Mouse (Mus musculus) embryonic facial prominence, embryonic 15.5 days (tissue): Measurements from ENCODE around the gene Rps10. TPM values are rescaled to one million over a fixed set of nuclear protein-coding genes. Genes with fewer than 3 reads are reported as not detected.

Experiments used
- ATAC-seq: fragments of 200-750 bp; cut with Nextera tagmentation; 2 replicates; pipeline ENCODE4 v1.8.0; 2017; ENCODE audit warnings: low read depth, moderate TSS enrichment; ENCODE audit not compliant: insufficient number of reproducible peaks, low FRiP score, low TSS enrichment
- H3K27ac ChIP-seq: fragments of 300-500 bp; sonication (generic); replicated peaks from 2 replicates; pipeline ENCODE4 v1.5.1; 2015; ENCODE audit warnings: mild to moderate bottlenecking, inconsistent platforms
- H3K27me3 ChIP-seq: fragments of 300-500 bp; sonication (generic); 2 replicates; pipeline ENCODE4 v1.6.1; 2015; ENCODE audit warnings: inconsistent platforms
- H3K36me3 ChIP-seq: fragments of 300-500 bp; sonication (generic); 2 replicates; pipeline ENCODE4 v1.6.1; 2015; ENCODE audit warnings: mild to moderate bottlenecking, inconsistent platforms
- H3K4me1 ChIP-seq: fragments of 300-500 bp; sonication (generic); 2 replicates; pipeline ENCODE4 v1.6.1; 2015; ENCODE audit warnings: inconsistent platforms
- H3K4me2 ChIP-seq: fragments of 300-500 bp; sonication (generic); replicated peaks from 2 replicates; pipeline ENCODE4 v1.6.1; 2015; ENCODE audit warnings: mild to moderate bottlenecking, inconsistent platforms
- H3K4me3 ChIP-seq: fragments of 300-500 bp; sonication (generic); replicated peaks from 2 replicates; pipeline ENCODE4 v1.5.1; 2015; ENCODE audit warnings: mild to moderate bottlenecking, inconsistent platforms
- H3K9ac ChIP-seq: fragments of 300-500 bp; sonication (generic); 2 replicates; pipeline ENCODE4 v1.6.1; 2015; ENCODE audit warnings: inconsistent platforms
- H3K9me3 ChIP-seq: fragments of 300-500 bp; sonication (generic); replicated peaks from 2 replicates; pipeline ENCODE4 v1.6.1; 2016; ENCODE audit warnings: inconsistent platforms
- WGBS: fragments of 180-500 bp; shearing (Covaris S2); methylation state at CpG from one replicate; pipeline ENCODE4 v1.1.7; 2015; 5-methylcytosine and 5-hydroxymethylcytosine counted together
- polyA plus RNA-seq: library from polyadenylated mRNA; unstranded; fragments of >200 nt; fragmentation: Nextera tagmentation; extraction: Ambion mirVana; gene quantifications from 2 replicates; pipeline ENCODE4 v1.2.1, GENCODE M21; 2015

Gene Rps10
- polyA plus RNA-seq = 989 and 990 TPM in 2 replicates

DNA sequence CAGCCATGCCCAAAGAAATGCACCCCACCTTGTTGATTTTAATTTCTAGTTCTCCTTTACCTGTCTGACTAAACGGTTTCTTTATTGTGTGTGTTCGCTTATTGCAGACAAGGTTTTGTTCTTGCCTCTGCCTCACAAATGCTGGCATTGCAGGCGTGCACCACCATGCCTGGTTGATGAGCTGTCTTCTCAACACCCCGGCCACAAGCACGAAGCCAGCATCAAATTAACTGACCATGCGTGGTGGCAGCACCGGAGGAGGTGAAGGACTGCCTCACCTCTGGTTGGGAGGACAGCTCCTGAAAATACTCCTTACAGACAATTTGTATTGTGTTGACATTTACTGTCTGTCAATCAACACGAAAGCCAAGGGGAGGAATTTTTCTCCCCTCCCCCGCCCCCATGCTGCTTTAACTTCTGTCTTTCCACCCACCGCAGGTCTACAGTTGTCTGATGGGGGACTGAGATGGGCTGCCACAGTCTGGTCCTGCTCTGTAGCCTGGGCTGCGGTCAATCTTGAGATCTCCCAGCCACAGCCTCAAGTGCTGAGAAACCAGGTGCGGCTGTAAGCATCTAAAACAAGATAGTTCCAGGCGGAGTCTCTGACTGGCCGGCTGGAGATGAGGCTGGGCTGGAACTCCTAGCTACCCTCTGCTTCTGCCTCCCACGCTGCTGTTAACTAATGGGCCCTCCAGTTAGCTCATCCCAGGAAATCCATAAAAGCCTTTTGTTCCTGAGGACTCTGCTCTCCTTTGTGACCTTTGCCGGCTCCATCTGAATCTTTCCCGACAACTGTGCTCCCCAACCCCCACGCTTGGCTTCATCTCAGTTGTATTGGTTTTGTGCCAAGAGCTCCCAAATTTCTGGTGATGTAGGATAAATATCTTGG lies at the start of gene Rps10:
TSS of gene Rps10 (minus strand) at position 538 of the 889 bp plus-strand sequence.
- Histone ChIP-seq H3K36me3 (peaks cover 19% of the 10 kb centered on the region), H3K27ac (peak within 1 kb of the TSS; percentile 91; the same call in 1 of the 2 replicates), H3K4me3 (peak within 1 kb of the TSS; percentile 91), H3K9ac (no peak within 1 kb of the TSS; the same call in 1 of the 2 replicates), H3K27me3 (no peaks in the 10 kb centered on the region), H3K4me2 (peak within 1 kb of the TSS; percentile 78), H3K9me3 (no peaks in the 10 kb centered on the region), H3K4me1 (peaks cover 35% of the 10 kb centered on the region)
- WGBS = 44% methylated on average over 18 of the region's 18 CpGs
- no peak for ATAC-seq

- H3K4me1 ChIP-seq = peaks cover 21% of the 10 kb centered on the region
- H3K4me2 ChIP-seq = peak overlapping the region; percentile 98
- peak overlapping the region; percentile 31; the same call in 1 of the 2 replicates for H3K9ac ChIP-seq
- H3K27ac ChIP-seq = no peak overlapping the region
- WGBS = 3% methylated on average over 11 of the region's 11 CpGs
- no peaks in the 10 kb centered on the region for H3K36me3 ChIP-seq
- ATAC-seq = no peak
- H3K9me3 ChIP-seq = no peaks in the 10 kb centered on the region
- peaks cover 27% of the 10 kb centered on the region for H3K27me3 ChIP-seq
- H3K4me3 ChIP-seq = peak overlapping the region; percentile 48
Observed at GRCm38 (mm10) chr17:27685550-27685913, 49.1 kb upstream of the Rps10 start.

DNA sequence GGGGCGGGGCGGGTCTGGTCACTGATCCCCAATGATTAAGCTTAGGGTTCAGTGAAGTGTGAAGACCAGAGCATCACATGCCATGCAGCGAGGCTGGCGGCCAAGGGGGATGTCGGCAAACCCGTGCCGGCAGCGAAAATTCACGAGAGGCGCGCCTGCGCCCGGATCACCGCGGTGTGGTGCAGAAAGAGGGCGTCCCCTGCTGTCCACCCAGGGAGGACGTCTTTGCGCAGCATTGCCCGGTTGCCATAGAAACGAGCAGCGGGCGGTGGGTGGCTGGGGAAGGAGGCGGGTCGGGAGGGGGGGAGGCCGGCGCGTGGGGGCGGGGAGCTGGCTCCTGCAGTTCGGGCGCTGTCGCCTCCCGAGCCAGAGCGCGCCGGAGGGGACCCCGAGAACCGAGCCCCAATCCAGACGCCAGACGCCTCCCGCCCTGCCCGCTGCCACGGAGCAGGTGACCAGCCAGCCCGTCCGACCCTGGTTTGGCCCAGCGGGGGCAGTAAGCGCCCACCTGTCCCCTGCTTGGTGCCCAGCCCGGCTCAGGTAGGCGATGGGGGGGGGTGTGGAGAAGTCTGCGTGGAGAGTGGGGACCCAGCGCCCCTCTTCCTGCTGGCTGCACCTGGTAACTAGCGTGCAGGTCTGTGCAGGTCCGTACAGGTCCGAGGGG lies 48.5 kb upstream of the Rps10 start:
- peak overlapping the region; percentile 31 for H3K9ac ChIP-seq
- no peak overlapping the region for H3K27ac ChIP-seq
- H3K4me2 ChIP-seq = peak overlapping the region; percentile 98
- peaks cover 24% of the 10 kb centered on the region for H3K4me1 ChIP-seq
- H3K27me3 ChIP-seq = peaks cover 27% of the 10 kb centered on the region
- WGBS = 1% methylated on average over 52 of the region's 53 CpGs
- ATAC-seq = no peak
- no peaks in the 10 kb centered on the region for H3K36me3 ChIP-seq
- H3K9me3 ChIP-seq = no peaks in the 10 kb centered on the region
- H3K4me3 ChIP-seq = peak overlapping the region; percentile 48

DNA sequence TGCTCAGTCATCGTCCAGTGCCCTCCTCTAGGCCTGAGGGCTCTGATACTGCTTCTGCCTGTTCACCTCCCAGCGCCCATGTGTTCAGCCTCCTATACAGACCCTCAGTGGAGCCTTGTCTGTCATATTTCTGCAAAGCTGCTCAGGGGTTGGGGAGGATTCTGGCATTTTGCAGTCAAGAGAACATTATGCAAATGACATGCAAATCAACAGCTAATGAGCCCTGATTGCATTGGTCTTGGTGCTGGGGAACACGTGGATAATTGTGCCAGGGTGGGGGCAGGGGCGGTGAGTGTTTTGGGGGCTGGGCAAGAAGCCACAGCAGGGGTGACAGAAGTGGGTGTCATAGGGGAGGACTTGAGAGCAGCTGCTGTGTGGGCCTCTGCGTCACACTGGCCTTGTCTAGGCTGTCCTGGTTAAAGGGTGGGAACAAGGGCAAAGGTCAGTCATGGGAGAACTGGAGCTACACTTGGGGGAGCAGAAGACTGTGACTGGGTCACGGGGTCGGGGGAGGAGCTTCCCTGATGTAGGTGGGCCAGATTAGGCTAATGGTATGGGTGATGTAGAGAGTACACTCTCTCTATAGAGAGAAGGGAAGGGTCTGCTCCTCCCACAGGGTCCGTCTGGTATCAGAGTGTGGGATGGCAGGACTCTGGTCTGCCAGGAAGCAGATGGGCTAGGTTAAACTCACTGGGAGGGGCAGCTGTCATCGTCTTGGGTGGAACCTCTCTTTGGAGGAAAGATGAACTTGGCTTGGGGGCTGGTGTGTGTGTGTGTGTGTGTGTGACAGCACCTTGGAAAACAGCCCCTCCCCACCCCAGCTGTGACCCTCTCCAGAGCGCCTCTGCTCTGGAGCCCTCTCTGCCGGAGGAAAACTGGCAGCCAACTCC lies 42.7 kb upstream of the Rps10 start:
- 41% methylated on average over 11 of the region's 11 CpGs for WGBS
- Histone ChIP-seq H3K27ac (no peak overlapping the region), H3K27me3 (no peaks in the 10 kb centered on the region), H3K9ac (no peak overlapping the region), H3K9me3 (no peaks in the 10 kb centered on the region), H3K36me3 (no peaks in the 10 kb centered on the region), H3K4me2 (no peak overlapping the region), H3K4me3 (no peak overlapping the region), H3K4me1 (peaks cover 13% of the 10 kb centered on the region)
- ATAC-seq = no peak

GRCm38 (mm10) chr17:27677756-27678155 lies 41.3 kb upstream of the Rps10 start:
- H3K4me3 ChIP-seq = no peak overlapping the region
- no peaks in the 10 kb centered on the region for H3K36me3 ChIP-seq
- peaks cover 13% of the 10 kb centered on the region for H3K4me1 ChIP-seq
- H3K9ac ChIP-seq = no peak overlapping the region
- no peaks in the 10 kb centered on the region for H3K9me3 ChIP-seq
- WGBS = 81% methylated on average over 5 of the region's 5 CpGs
- no peak for ATAC-seq
- no peak overlapping the region for H3K27ac ChIP-seq
- no peaks in the 10 kb centered on the region for H3K27me3 ChIP-seq
- H3K4me2 ChIP-seq = no peak overlapping the region

DNA sequence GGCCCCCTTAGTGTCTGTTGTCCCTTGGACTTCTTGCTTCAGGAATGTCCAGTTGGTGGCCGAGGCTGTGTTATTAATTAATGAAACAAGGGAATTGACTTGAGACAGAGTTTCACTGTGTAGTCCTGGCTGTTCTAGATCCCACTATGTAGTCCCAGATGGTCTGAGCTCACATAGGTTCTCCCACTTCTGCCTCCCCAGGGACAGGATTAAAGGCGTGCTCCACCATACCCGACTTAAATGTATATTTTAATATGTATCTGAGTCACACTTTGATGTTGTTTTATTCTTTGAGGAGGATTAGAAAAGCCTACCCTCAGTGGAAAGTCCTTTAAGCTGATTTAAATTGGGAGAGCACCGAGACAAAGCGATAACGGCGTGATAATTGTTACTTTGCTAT lies 39.8 kb upstream of the Rps10 start:
- ATAC-seq = no peak
- WGBS = 60% methylated on average over 7 of the region's 7 CpGs
- H3K27ac ChIP-seq = no peak overlapping the region

GRCm38 (mm10) chr17:27675453-27675852 lies 39.0 kb upstream of the Rps10 start:
- WGBS = 54% methylated on average over 9 of the region's 9 CpGs
- H3K4me3 ChIP-seq = no peak overlapping the region

More for the DNA sequence above, 39.8 kb upstream of the Rps10 start:
- no peak overlapping the region for H3K4me3 ChIP-seq
- no peak overlapping the region for H3K4me2 ChIP-seq
- H3K27me3 ChIP-seq = no peaks in the 10 kb centered on the region
- H3K36me3 ChIP-seq = no peaks in the 10 kb centered on the region
- H3K9ac ChIP-seq = no peak overlapping the region
- H3K4me1 ChIP-seq = peaks cover 13% of the 10 kb centered on the region
- no peaks in the 10 kb centered on the region for H3K9me3 ChIP-seq

GRCm38 (mm10) chr17:27673945-27674344 lies 37.5 kb upstream of the Rps10 start:
- ATAC-seq = no peak
- H3K9ac ChIP-seq = no peak overlapping the region
- H3K9me3 ChIP-seq = no peaks in the 10 kb centered on the region
- WGBS = 87% methylated on average over 7 of the region's 7 CpGs
- H3K4me1 ChIP-seq = no peaks in the 10 kb centered on the region
- H3K27me3 ChIP-seq = no peaks in the 10 kb centered on the region
- no peaks in the 10 kb centered on the region for H3K36me3 ChIP-seq
- H3K4me2 ChIP-seq = no peak overlapping the region
- H3K27ac ChIP-seq = no peak overlapping the region
- H3K4me3 ChIP-seq = no peak overlapping the region

More at GRCm38 (mm10) chr17:27675453-27675852, 39.0 kb upstream of the Rps10 start:
- Histone ChIP-seq H3K27ac (no peak overlapping the region), H3K4me2 (no peak overlapping the region), H3K36me3 (no peaks in the 10 kb centered on the region), H3K4me1 (peaks cover 13% of the 10 kb centered on the region), H3K9me3 (no peaks in the 10 kb centered on the region), H3K9ac (no peak overlapping the region), H3K27me3 (no peaks in the 10 kb centered on the region)
- ATAC-seq = no peak

GRCm38 (mm10) chr17:27671720-27672119 lies 35.3 kb upstream of the Rps10 start:
- no peak overlapping the region for H3K4me2 ChIP-seq
- no peak for ATAC-seq
- no peak overlapping the region for H3K9ac ChIP-seq
- no peaks in the 10 kb centered on the region for H3K36me3 ChIP-seq
- H3K9me3 ChIP-seq = no peaks in the 10 kb centered on the region
- no peaks in the 10 kb centered on the region for H3K27me3 ChIP-seq
- 84% methylated on average over 6 of the region's 6 CpGs for WGBS
- H3K4me3 ChIP-seq = no peak overlapping the region
- no peaks in the 10 kb centered on the region for H3K4me1 ChIP-seq
- no peak overlapping the region for H3K27ac ChIP-seq

DNA sequence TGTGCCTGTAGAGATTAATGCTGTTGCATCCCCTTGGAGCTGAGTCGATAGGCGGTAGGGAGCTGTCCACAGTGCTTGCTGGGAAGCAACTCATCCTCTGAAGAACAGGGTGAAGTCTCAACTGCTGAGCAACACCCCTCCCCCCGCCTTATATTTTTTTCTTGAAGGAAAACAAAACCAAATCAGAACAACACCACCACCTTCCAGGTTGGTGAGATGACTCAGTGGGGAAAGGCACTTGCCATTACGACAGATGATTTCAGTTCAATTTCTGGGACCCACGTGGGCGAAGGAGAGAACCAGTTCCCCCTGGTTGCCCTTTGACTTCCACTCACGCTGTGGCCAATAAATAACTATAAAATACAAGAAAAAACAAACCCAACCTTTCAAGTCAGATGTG lies 22.3 kb upstream of the Rps10 start:
- Histone ChIP-seq H3K27ac (no peak overlapping the region), H3K4me3 (no peak overlapping the region), H3K27me3 (peaks cover 22% of the 10 kb centered on the region), H3K4me1 (peaks cover 18% of the 10 kb centered on the region), H3K36me3 (no peaks in the 10 kb centered on the region), H3K9ac (no peak overlapping the region), H3K9me3 (no peaks in the 10 kb centered on the region), H3K4me2 (no peak overlapping the region)
- ATAC-seq = no peak
- 68% methylated on average over 7 of the region's 7 CpGs for WGBS

DNA sequence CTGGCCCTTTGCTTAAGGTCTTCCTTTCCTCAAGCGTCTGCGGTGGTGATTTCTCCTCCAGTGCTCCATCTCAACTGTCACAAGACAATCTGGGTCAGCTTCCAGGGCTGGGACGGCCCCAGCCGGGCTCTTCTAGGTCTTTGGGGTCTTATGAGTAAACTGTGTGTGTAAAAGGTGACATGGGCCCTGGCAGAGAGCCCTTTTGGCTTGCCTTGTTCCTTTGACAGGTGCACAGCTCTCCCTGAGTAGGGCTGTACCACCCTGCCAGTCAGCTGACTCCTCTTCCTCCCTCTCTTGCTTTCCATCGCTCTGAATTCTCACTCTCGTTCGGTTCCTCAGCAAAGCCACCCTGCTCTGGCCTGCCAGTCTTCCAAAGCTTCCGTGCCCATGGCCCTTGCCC lies 20.7 kb upstream of the Rps10 start:
- 69% methylated on average over 8 of the region's 8 CpGs for WGBS
- no peaks in the 10 kb centered on the region for H3K36me3 ChIP-seq
- H3K27ac ChIP-seq = no peak overlapping the region
- no peak overlapping the region for H3K4me2 ChIP-seq
- no peak overlapping the region for H3K9ac ChIP-seq
- ATAC-seq = no peak
- H3K9me3 ChIP-seq = no peaks in the 10 kb centered on the region
- H3K27me3 ChIP-seq = peaks cover 22% of the 10 kb centered on the region
- no peak overlapping the region for H3K4me3 ChIP-seq
- peaks cover 18% of the 10 kb centered on the region for H3K4me1 ChIP-seq
